Mouse (Mus musculus): ENCODE results near the gene Tango6.

DNA sequence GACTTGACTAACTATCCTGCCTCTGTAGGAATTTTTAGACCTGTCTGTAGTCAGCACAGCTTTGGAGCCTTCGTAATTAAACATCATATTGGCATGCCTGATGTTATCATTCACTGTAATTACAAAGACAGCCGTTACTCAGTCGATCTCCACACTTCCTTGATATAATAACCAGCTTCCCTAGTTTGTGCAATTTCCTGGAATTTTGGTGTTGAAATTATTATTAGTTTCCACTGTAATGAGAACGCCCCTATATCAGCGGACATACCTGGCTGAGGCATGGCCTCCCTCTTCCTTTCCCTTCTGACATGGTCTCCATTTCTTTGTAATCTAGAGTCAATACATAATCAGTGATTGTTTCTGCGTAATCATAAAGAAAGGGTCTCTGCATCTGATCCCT, 89.2 kb downstream of the Tango6 start:
- TF ChIP-seq ZC3H11A (IDR thresholded peaks at IDR 0.05; ENCODE audit: borderline replicate concordance, low read depth, low read length), result no peak
- TF ChIP-seq HCFC1 (IDR thresholded peaks at IDR 0.05; ENCODE audit: borderline replicate concordance, insufficient read depth, low read length), result no peak

Data from ES-E14 (cell line).